Mouse (Mus musculus) heart, adult 10 weeks (tissue): Measurements from ENCODE around the gene Serpinb6b. TPM values are rescaled to one million over a fixed set of nuclear protein-coding genes. Genes with fewer than 3 reads are reported as not detected.

Experiments used
- polyA plus RNA-seq: library from polyadenylated mRNA; stranded (reverse); fragments of 350-450 nt; fragmentation: Illumina TruSeq; extraction: RNeasy Lipid Tissue Mini Kit (QIAGEN cat#74804); gene quantifications from one replicate; pipeline ENCODE4 v1.2.3, GENCODE M21; 2014; ENCODE audit warnings: low read depth, low replicate concordance

Serpinb6b gene
- 60.7 TPM for polyA plus RNA-seq

GRCm38 (mm10) chr13:32964989-32965811 lies at the start of gene Serpinb6b:
TSS of gene Serpinb6b (plus strand) at chr13:32965209.

GRCm38 (mm10) chr13:33002950-33003349 lies 37.9 kb downstream of the Serpinb6b start, which contains the start of gene Serpinb9:
TSS of gene Serpinb9 (plus strand) at chr13:33003250.

GRCm38 (mm10) chr13:33027244-33027643 lies 62.2 kb downstream of the Serpinb6b start, which contains the start of gene Serpinb9b:
TSS of gene Serpinb9b (plus strand) at chr13:33027416.

Other genes with a start within 250 kb of the Serpinb6b start
- 172 TPM for gene Mylk4, start 181.3 kb upstream of the Serpinb6b start, polyA plus RNA-seq
- 22.0 TPM for gene Wrnip1, start 163.2 kb upstream of the Serpinb6b start, polyA plus RNA-seq
- gene D930007J09Rik, start 162.4 kb upstream of the Serpinb6b start, polyA plus RNA-seq: not detected
- gene Serpinb1a, start 114.0 kb upstream of the Serpinb6b start, polyA plus RNA-seq: 4.2 TPM
- gene Serpinb1c, start 67.0 kb upstream of the Serpinb6b start, polyA plus RNA-seq: 0.68 TPM
- 15.7 TPM for gene Serpinb9, start 38.0 kb downstream of the Serpinb6b start, polyA plus RNA-seq
- 0.13 TPM for gene Serpinb9b, start 62.2 kb downstream of the Serpinb6b start, polyA plus RNA-seq
- gene Serpinb1b, start 113.4 kb downstream of the Serpinb6b start, polyA plus RNA-seq: not detected
- gene Serpinb9c, start 194.5 kb downstream of the Serpinb6b start, polyA plus RNA-seq: not detected
- not detected for gene Serpinb9d, start 227.8 kb downstream of the Serpinb6b start, polyA plus RNA-seq